Mouse (Mus musculus) liver, embryonic 12.5 days (tissue): ENCODE results near the gene Rnf225. TPM values are rescaled to one million over a fixed set of nuclear protein-coding genes. Genes with fewer than 3 reads are reported as not detected.

Experiments used
- ATAC-seq: fragments of 200-750 bp; cut with Nextera tagmentation; 2 replicates; pipeline ENCODE4 v1.8.0; 2017; ENCODE audit warnings: moderate number of reproducible peaks, mild to moderate bottlenecking, moderate library complexity
- H3K27ac ChIP-seq: fragments of 300-500 bp; sonication (generic); 2 replicates; pipeline ENCODE4 v1.5.1; 2016; ENCODE audit warnings: mild to moderate bottlenecking
- H3K27me3 ChIP-seq: fragments of 300-500 bp; sonication (generic); replicated peaks from 2 replicates; pipeline ENCODE4 v1.6.1; 2016; ENCODE audit warnings: mild to moderate bottlenecking, moderate library complexity
- H3K36me3 ChIP-seq: fragments of 300-500 bp; sonication (generic); 2 replicates; pipeline ENCODE4 v1.6.1; 2016; ENCODE audit warnings: mild to moderate bottlenecking, moderate library complexity
- H3K4me1 ChIP-seq: fragments of 300-500 bp; sonication (generic); 2 replicates; pipeline ENCODE4 v1.6.1; 2016
- H3K4me2 ChIP-seq: fragments of 300-500 bp; sonication (generic); 2 replicates; pipeline ENCODE4 v1.6.1; 2016; ENCODE audit warnings: mild to moderate bottlenecking, moderate library complexity
- H3K4me3 ChIP-seq: fragments of 300-500 bp; sonication (generic); 2 replicates; pipeline ENCODE4 v1.5.1; 2016; ENCODE audit warnings: mild to moderate bottlenecking, moderate library complexity
- H3K9ac ChIP-seq: fragments of 300-500 bp; sonication (generic); 2 replicates; pipeline ENCODE4 v1.6.1; 2016; ENCODE audit warnings: mild to moderate bottlenecking, moderate library complexity
- H3K9me3 ChIP-seq: fragments of 300-500 bp; sonication (generic); replicated peaks from 2 replicates; pipeline ENCODE4 v1.6.1; 2016; ENCODE audit warnings: mild to moderate bottlenecking, moderate library complexity
- WGBS: fragments of 180-500 bp; shearing (Covaris S2); methylation state at CpG from one replicate; pipeline ENCODE4 v1.1.7; 2016; ENCODE audit not compliant: insufficient replicate concordance; 5-methylcytosine and 5-hydroxymethylcytosine counted together
- polyA plus RNA-seq: library from polyadenylated mRNA; unstranded; fragments of >200 nt; fragmentation: Nextera tagmentation; extraction: Ambion mirVana; gene quantifications from 2 replicates; pipeline ENCODE4 v1.2.1, GENCODE M21; 2016

Rnf225 gene
- polyA plus RNA-seq, 1 experiment from 2014 or later = 0.43 TPM

DNA sequence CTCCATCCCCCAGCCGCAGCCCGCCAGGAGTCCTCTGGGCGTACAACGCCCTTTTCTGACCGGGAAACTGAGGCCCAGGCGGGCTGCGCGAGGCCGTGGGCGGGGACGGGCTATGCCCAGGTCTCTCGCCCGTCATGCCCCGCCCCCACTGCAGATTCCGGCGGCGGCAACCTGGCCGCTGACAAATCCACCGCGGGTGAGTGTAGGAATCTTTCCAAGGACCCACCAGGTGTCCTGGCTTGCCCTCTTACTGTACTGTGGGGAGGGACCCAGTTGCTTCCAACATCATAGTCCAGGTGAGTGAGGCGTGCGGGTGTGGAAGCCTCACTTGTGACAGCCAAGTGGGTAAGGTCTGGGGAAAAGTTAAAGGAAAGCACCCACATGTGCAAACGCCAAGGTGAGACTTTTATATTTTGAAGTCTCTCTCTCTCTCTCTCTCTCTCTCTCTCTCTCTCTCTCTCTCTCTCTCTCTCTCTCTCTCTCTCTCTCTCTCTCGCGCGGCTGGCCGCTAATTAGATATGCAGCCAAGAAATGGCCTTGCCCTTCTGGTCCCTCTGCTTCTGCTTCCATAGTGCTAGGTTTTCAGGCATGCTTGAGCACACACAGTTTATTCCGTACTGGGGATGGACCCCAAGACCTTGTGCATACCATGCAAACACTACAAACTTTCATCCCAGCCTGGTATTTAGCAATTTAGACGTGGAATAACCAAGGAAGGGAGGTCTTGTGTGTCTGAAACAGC, 39.1 kb downstream of the Rnf225 start:
- H3K27ac ChIP-seq = peak overlapping the region; percentile 92
- peak; percentile 87 for ATAC-seq
- no peaks in the 10 kb centered on the region for H3K27me3 ChIP-seq
- H3K9me3 ChIP-seq = no peaks in the 10 kb centered on the region
- H3K4me2 ChIP-seq = peak overlapping the region; percentile 94
- peaks cover 27% of the 10 kb centered on the region for H3K36me3 ChIP-seq
- peak overlapping the region; percentile 83 for H3K9ac ChIP-seq
- H3K4me1 ChIP-seq = peaks cover 42% of the 10 kb centered on the region
- under 1% methylated on average over 29 of the region's 29 CpGs for WGBS
- H3K4me3 ChIP-seq = peak overlapping the region; percentile 81

DNA sequence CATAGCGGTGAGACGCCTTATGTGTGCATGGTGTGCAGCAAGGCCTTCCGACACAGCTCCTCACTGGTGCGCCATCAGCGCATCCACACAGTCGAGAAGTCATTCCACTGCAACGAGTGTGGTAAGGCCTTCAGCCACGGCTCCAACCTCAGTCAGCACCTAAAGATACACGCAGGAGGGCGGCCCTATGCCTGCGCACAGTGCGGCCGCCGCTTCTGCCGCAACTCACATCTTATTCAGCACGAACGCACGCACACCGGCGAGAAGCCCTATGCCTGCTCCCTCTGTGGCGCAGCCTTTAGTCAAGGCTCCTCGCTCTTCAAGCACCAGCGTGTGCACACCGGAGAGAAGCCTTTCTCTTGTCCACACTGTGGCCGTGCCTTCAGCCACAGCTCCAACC, 43.7 kb downstream of the Rnf225 start:
- H3K4me3 ChIP-seq = no peak overlapping the region
- ATAC-seq = no peak
- no peak overlapping the region for H3K27ac ChIP-seq
- 90% methylated on average over 25 of the region's 25 CpGs for WGBS
- H3K27me3 ChIP-seq = no peaks in the 10 kb centered on the region
- peaks cover 23% of the 10 kb centered on the region for H3K4me1 ChIP-seq
- no peak overlapping the region for H3K4me2 ChIP-seq
- H3K36me3 ChIP-seq = peaks cover 42% of the 10 kb centered on the region
- no peak overlapping the region for H3K9ac ChIP-seq
- H3K9me3 ChIP-seq = no peaks in the 10 kb centered on the region

DNA sequence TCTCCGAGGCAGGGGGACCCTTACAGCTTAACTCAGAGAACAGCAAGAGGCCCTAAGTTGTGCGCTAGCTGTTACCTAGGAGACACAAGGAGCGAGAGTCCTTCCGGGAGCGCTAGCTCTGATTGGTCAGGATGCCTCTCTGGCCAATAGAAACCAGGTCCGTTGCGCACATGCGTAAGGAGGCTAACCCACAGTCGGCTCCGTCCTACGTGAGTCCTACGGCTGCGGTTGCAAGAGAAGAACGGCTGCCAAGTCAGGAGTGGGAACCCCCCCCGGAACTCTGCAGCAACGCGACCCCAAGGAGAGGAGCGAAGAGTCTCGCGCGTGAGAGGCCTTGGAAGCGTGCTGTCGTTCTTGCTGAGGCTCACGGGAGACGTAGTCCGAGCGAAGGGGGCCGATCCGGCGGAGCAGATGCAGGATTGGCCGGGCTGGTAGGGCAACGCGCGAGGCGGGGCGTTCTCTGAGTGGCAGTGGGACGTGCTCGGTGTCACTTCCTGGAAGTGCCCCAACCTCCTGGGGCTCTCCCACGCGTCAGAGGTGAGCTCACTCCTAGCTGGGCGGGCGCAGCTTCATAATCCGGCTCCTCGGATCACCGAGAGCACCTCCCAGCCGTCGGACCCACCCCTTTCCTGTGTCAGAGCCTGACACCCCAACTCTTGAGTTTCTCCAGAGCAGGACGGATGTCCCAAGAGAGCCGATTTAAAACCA, 50.6 kb downstream of the Rnf225 start, which contains the start of gene Zfp446:
TSS of gene Zfp446 (plus strand) at position 167 of the 708 bp plus-strand sequence.
- H3K4me1 ChIP-seq = peaks cover 29% of the 10 kb centered on the region
- H3K4me3 ChIP-seq = peak within 1 kb of the TSS; percentile 66
- H3K27me3 ChIP-seq = no peaks in the 10 kb centered on the region
- H3K27ac ChIP-seq = peak within 1 kb of the TSS; percentile 91
- H3K9ac ChIP-seq = peak within 1 kb of the TSS; percentile 73
- H3K9me3 ChIP-seq = no peaks in the 10 kb centered on the region
- H3K4me2 ChIP-seq = peak within 1 kb of the TSS; percentile 80
- WGBS = under 1% methylated on average over 49 of the region's 49 CpGs
- ATAC-seq = peak; percentile 100
- peaks cover 18% of the 10 kb centered on the region for H3K36me3 ChIP-seq

DNA sequence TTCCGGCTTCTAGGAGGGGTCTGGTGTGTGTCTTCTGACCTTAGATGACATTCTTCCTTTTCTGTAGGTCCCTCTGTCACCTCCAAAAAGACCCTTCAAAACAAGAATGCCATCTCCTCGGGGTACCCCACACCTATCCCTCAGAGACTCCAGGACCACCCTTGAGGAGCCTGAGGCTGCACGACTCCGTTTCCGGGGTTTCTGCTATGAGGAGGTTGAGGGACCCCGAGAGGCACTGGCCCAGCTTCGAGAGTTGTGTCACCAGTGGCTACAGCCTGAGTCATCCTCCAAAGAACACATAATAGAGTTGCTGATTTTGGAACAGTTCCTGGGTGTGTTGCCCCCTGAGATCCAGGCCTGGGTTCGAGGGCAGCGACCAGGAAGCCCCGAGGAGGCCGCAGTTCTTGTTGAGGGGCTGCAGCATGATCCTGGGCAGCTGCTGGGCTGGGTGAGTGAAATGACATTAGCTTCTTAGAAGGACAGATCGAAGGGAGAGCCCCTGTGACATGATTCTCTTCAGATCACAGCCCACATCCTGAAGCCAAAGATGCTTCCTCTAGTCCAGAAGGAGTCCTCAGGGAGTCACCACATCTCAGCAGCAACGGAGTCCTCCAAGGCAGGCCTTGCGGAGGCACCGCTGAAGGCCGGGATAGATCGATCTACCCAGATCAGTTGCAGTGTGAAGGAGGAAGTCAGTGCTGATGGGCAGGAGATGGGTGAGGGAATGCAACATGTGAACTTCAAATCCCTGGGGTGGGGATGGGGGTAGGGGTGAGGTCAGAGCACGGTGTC, 51.9 kb downstream of the Rnf225 start:
- 74% methylated on average over 18 of the region's 18 CpGs for WGBS
- peak overlapping the region; percentile 73 for H3K9ac ChIP-seq
- peak overlapping the region; percentile 91 for H3K27ac ChIP-seq

DNA sequence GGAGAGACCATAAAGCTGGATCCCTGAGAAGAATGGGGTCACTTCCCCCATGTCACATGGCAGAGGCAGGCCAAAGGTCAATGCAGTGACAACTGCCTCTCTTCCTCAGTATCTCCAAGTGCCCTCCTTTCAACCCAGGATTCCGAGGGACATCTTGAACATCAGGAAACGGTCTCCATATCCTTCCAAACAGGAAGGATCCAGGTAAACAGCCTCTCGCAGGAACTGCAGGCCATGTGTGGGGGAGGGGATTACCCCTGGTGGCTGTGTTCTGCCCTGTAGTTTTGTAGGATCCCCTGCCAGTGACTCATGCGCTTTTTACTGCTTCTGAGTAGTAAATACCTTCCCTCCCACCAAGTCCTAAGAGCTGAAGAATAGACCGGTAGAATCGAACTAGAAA, 52.6 kb downstream of the Rnf225 start:
- Histone ChIP-seq H3K4me1 (peaks cover 34% of the 10 kb centered on the region), H3K27me3 (no peaks in the 10 kb centered on the region), H3K4me3 (no peak overlapping the region), H3K9me3 (no peaks in the 10 kb centered on the region), H3K36me3 (peaks cover 18% of the 10 kb centered on the region), H3K4me2 (no peak overlapping the region), H3K9ac (no peak overlapping the region), H3K27ac (0 out of 2 replicates have a peak overlapping the region, but pooled peaks have one; percentile 91)
- WGBS = 70% methylated on average over 6 of the region's 6 CpGs
- no peak for ATAC-seq

More for the DNA sequence above, 51.9 kb downstream of the Rnf225 start:
- ATAC-seq = no peak
- Histone ChIP-seq H3K27me3 (no peaks in the 10 kb centered on the region), H3K4me1 (peaks cover 29% of the 10 kb centered on the region), H3K4me3 (peak overlapping the region; percentile 66), H3K4me2 (peak overlapping the region; percentile 80), H3K9me3 (no peaks in the 10 kb centered on the region), H3K36me3 (peaks cover 18% of the 10 kb centered on the region)

DNA sequence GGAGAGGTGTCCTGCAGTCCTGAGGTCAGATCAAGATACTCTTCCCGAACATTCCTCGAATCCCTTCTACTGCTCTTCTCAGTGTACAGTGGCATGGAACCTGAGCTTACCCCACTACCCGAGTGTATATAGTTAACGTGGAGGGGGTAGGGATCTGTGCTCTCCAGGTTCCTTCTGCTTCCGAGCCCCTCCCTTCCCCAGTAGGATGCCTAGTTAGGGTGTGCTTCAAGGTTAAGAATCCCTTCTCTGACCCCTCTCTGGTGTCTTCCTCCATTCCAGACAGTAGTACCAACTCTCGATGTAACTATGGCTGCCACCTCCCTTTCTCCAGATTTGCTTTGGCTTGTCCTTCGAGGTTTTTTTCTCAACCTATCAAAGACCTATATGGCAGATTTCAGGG, 53.1 kb downstream of the Rnf225 start:
- Histone ChIP-seq H3K4me2 (no peak overlapping the region), H3K36me3 (peaks cover 18% of the 10 kb centered on the region), H3K4me1 (peaks cover 39% of the 10 kb centered on the region), H3K27ac (no peak overlapping the region), H3K27me3 (no peaks in the 10 kb centered on the region), H3K9me3 (0 out of 2 replicates have a peak, but pooled peaks cover 2% of the 10 kb centered on the region), H3K4me3 (no peak overlapping the region), H3K9ac (no peak overlapping the region)
- no peak for ATAC-seq
- WGBS = 85% methylated on average over 7 of the region's 7 CpGs

Other genes with a start within 250 kb of the Rnf225 start
- gene Vmn2r55, start 242.4 kb upstream of the Rnf225 start, polyA plus RNA-seq = not detected in 2 replicates
- gene Vmn2r56, start 192.4 kb upstream of the Rnf225 start, polyA plus RNA-seq = not detected in 2 replicates
- 1.4 and 2.1 TPM in 2 replicates for gene Zscan18, start 123.8 kb upstream of the Rnf225 start, polyA plus RNA-seq
- gene Zfp329, start 108.6 kb upstream of the Rnf225 start, polyA plus RNA-seq = 3.8 and 4.6 TPM in 2 replicates
- 16.1 and 16.4 TPM in 2 replicates for gene Zfp110, start 92.7 kb upstream of the Rnf225 start, polyA plus RNA-seq
- gene Zfp128, start 46.2 kb upstream of the Rnf225 start, polyA plus RNA-seq = 0.86 and 1.0 TPM in 2 replicates
- gene Zscan22, start 29.6 kb upstream of the Rnf225 start, polyA plus RNA-seq = 5.9 and 6.6 TPM in 2 replicates
- gene Rps5, start 5.1 kb upstream of the Rnf225 start, polyA plus RNA-seq = 813 and 821 TPM in 2 replicates
- gene Zfp324, start 38.4 kb downstream of the Rnf225 start, polyA plus RNA-seq = 4.4 and 5.1 TPM in 2 replicates
- gene Zfp446, start 50.4 kb downstream of the Rnf225 start, polyA plus RNA-seq = 5.4 and 5.7 TPM in 2 replicates
- gene Slc27a5, start 70.8 kb downstream of the Rnf225 start, polyA plus RNA-seq = 1.3 and 1.5 TPM in 2 replicates
- gene Trim28, start 71.7 kb downstream of the Rnf225 start, polyA plus RNA-seq = 201 and 203 TPM in 2 replicates
- 16.2 and 20.0 TPM in 2 replicates for gene Zbtb45, start 82.6 kb downstream of the Rnf225 start, polyA plus RNA-seq
- gene Chmp2a, start 107.4 kb downstream of the Rnf225 start, polyA plus RNA-seq = 133 and 134 TPM in 2 replicates
- 145 and 148 TPM in 2 replicates for gene Ube2m, start 110.9 kb downstream of the Rnf225 start, polyA plus RNA-seq
- 0.77 and 1.4 TPM in 2 replicates for gene Mzf1, start 127.3 kb downstream of the Rnf225 start, polyA plus RNA-seq
- gene Vmn1r85, start 167.8 kb downstream of the Rnf225 start, polyA plus RNA-seq = not detected in 2 replicates
- not detected in 2 replicates for gene Vmn1r86, start 192.5 kb downstream of the Rnf225 start, polyA plus RNA-seq
- gene Vmn1r87, start 212.7 kb downstream of the Rnf225 start, polyA plus RNA-seq = not detected in 2 replicates
- 0.02 TPM in 1 of 2 replicates, not detected in the other for gene Vmn1r88, start 232.2 kb downstream of the Rnf225 start, polyA plus RNA-seq